Mouse (Mus musculus): ENCODE data around the gene Fam198a. TPM values are rescaled to one million over a fixed set of nuclear protein-coding genes. Genes with fewer than 3 reads are reported as not detected.

Fam198a gene
- polyA plus RNA-seq, 1 experiment from 2014 or later: 0.45 TPM

- Histone ChIP-seq H3K36me3 (ENCODE audit: control insufficient read depth, insufficient read depth, low read length) (0 out of 2 replicates have a peak, but pooled peaks cover 2% of the 10 kb centered on the region), H3K27ac (replicated peaks; ENCODE audit: low read depth, low read length) (no peak overlapping the region), H3K9me3 (ENCODE audit: control insufficient read depth, low read length) (no peaks in the 10 kb centered on the region), H3K4me1 (ENCODE audit: control insufficient read depth, insufficient read depth, low read length) (0 out of 2 replicates have a peak, but pooled peaks cover 2% of the 10 kb centered on the region), H3K27me3 (ENCODE audit: control insufficient read depth, insufficient read depth, low read length) (no peaks in the 10 kb centered on the region), H3K9ac (ENCODE audit: low read length) (no peak overlapping the region), H3K4me2 (ENCODE audit: low read depth, severe bottlenecking) (no peak overlapping the region), H3K4me3 (ENCODE audit: low read depth, low read length) (no peak overlapping the region)
- no peak for DNase-seq (ENCODE audit: low spot score)
- WGBS: 74% methylated on average over 9 of the region's 9 CpGs
- ATAC-seq (ENCODE audit: insufficient number of reproducible peaks, low FRiP score, low TSS enrichment, low read depth): no peak
These were observed 30.3 kb downstream of the Fam198a start for GRCm38 (mm10) chr9:121981046-121981445.

- Histone ChIP-seq H3K27ac (replicated peaks; ENCODE audit: low read depth, low read length) (no peak overlapping the region), H3K9ac (ENCODE audit: low read length) (no peak overlapping the region), H3K4me3 (ENCODE audit: low read depth, low read length) (no peak overlapping the region), H3K4me2 (ENCODE audit: low read depth, severe bottlenecking) (no peak overlapping the region), H3K27me3 (ENCODE audit: control insufficient read depth, insufficient read depth, low read length) (no peaks in the 10 kb centered on the region), H3K36me3 (ENCODE audit: control insufficient read depth, insufficient read depth, low read length) (0 out of 2 replicates have a peak, but pooled peaks cover 2% of the 10 kb centered on the region), H3K4me1 (ENCODE audit: control insufficient read depth, insufficient read depth, low read length) (0 out of 2 replicates have a peak, but pooled peaks cover 2% of the 10 kb centered on the region), H3K9me3 (ENCODE audit: control insufficient read depth, low read length) (no peaks in the 10 kb centered on the region)
- no peak for DNase-seq (ENCODE audit: low spot score)
- ATAC-seq (ENCODE audit: insufficient number of reproducible peaks, low FRiP score, low TSS enrichment, low read depth): no peak
- WGBS: 60% methylated on average over 10 of the region's 10 CpGs
These were observed 30.8 kb downstream of the Fam198a start for GRCm38 (mm10) chr9:121981466-121982105.

GRCm38 (mm10) chr9:121982214-121982613, 31.4 kb downstream of the Fam198a start:
- H3K4me1 ChIP-seq (ENCODE audit: control insufficient read depth, insufficient read depth, low read length): 0 out of 2 replicates have a peak, but pooled peaks cover 2% of the 10 kb centered on the region
- H3K4me2 ChIP-seq (ENCODE audit: low read depth, severe bottlenecking): no peak overlapping the region
- H3K9ac ChIP-seq (ENCODE audit: low read length): no peak overlapping the region
- H3K27ac ChIP-seq (replicated peaks; ENCODE audit: low read depth, low read length): no peak overlapping the region
- 0 out of 2 replicates have a peak, but pooled peaks cover 2% of the 10 kb centered on the region for H3K36me3 ChIP-seq (ENCODE audit: control insufficient read depth, insufficient read depth, low read length)
- no peaks in the 10 kb centered on the region for H3K27me3 ChIP-seq (ENCODE audit: control insufficient read depth, insufficient read depth, low read length)
- DNase-seq (ENCODE audit: low spot score) (no peak), ATAC-seq (ENCODE audit: insufficient number of reproducible peaks, low FRiP score, low TSS enrichment, low read depth) (no peak)
- H3K4me3 ChIP-seq (ENCODE audit: low read depth, low read length): no peak overlapping the region
- WGBS: 95% methylated on average over 22 of the region's 22 CpGs
- H3K9me3 ChIP-seq (ENCODE audit: control insufficient read depth, low read length): no peaks in the 10 kb centered on the region

GRCm38 (mm10) chr9:121982665-121983064, 31.9 kb downstream of the Fam198a start:
- H3K4me2 ChIP-seq (ENCODE audit: low read depth, severe bottlenecking): no peak overlapping the region
- DNase-seq (ENCODE audit: low spot score) (no peak), ATAC-seq (ENCODE audit: insufficient number of reproducible peaks, low FRiP score, low TSS enrichment, low read depth) (no peak)
- no peaks in the 10 kb centered on the region for H3K27me3 ChIP-seq (ENCODE audit: control insufficient read depth, insufficient read depth, low read length)
- H3K9me3 ChIP-seq (ENCODE audit: control insufficient read depth, low read length): no peaks in the 10 kb centered on the region
- H3K36me3 ChIP-seq (ENCODE audit: control insufficient read depth, insufficient read depth, low read length): 0 out of 2 replicates have a peak, but pooled peaks cover 2% of the 10 kb centered on the region
- H3K4me3 ChIP-seq (ENCODE audit: low read depth, low read length): no peak overlapping the region
- H3K9ac ChIP-seq (ENCODE audit: low read length): no peak overlapping the region
- H3K27ac ChIP-seq (replicated peaks; ENCODE audit: low read depth, low read length): no peak overlapping the region
- 92% methylated on average over 15 of the region's 15 CpGs for WGBS
- H3K4me1 ChIP-seq (ENCODE audit: control insufficient read depth, insufficient read depth, low read length): 0 out of 2 replicates have a peak, but pooled peaks cover 2% of the 10 kb centered on the region

GRCm38 (mm10) chr9:121983504-121983903, 32.7 kb downstream of the Fam198a start:
- Histone ChIP-seq H3K27ac (replicated peaks; ENCODE audit: low read depth, low read length) (no peak overlapping the region), H3K9ac (ENCODE audit: low read length) (no peak overlapping the region), H3K4me2 (ENCODE audit: low read depth, severe bottlenecking) (no peak overlapping the region), H3K9me3 (ENCODE audit: control insufficient read depth, low read length) (no peaks in the 10 kb centered on the region), H3K4me3 (ENCODE audit: low read depth, low read length) (no peak overlapping the region), H3K27me3 (ENCODE audit: control insufficient read depth, insufficient read depth, low read length) (no peaks in the 10 kb centered on the region), H3K36me3 (ENCODE audit: control insufficient read depth, insufficient read depth, low read length) (0 out of 2 replicates have a peak, but pooled peaks cover 2% of the 10 kb centered on the region), H3K4me1 (ENCODE audit: control insufficient read depth, insufficient read depth, low read length) (0 out of 2 replicates have a peak, but pooled peaks cover 2% of the 10 kb centered on the region)
- ATAC-seq (ENCODE audit: insufficient number of reproducible peaks, low FRiP score, low TSS enrichment, low read depth) (0 out of 2 replicates have a peak, but pooled peaks have one; percentile 7), DNase-seq (ENCODE audit: low spot score) (peak; percentile 76)
- WGBS: 63% methylated on average over 15 of the region's 15 CpGs

GRCm38 (mm10) chr9:121984465-121985461, 34.0 kb downstream of the Fam198a start:
- Histone ChIP-seq H3K27ac (replicated peaks; ENCODE audit: low read depth, low read length) (no peak overlapping the region), H3K36me3 (ENCODE audit: control insufficient read depth, insufficient read depth, low read length) (0 out of 2 replicates have a peak, but pooled peaks cover 2% of the 10 kb centered on the region), H3K27me3 (ENCODE audit: control insufficient read depth, insufficient read depth, low read length) (no peaks in the 10 kb centered on the region), H3K4me3 (ENCODE audit: low read depth, low read length) (no peak overlapping the region), H3K9ac (ENCODE audit: low read length) (no peak overlapping the region), H3K4me2 (ENCODE audit: low read depth, severe bottlenecking) (no peak overlapping the region), H3K9me3 (ENCODE audit: control insufficient read depth, low read length) (no peaks in the 10 kb centered on the region), H3K4me1 (ENCODE audit: control insufficient read depth, insufficient read depth, low read length) (0 out of 2 replicates have a peak, but pooled peaks cover 2% of the 10 kb centered on the region)
- peak; percentile 82 for DNase-seq (ENCODE audit: low spot score)
- WGBS: 70% methylated on average over 15 of the region's 15 CpGs
- no peak for ATAC-seq (ENCODE audit: insufficient number of reproducible peaks, low FRiP score, low TSS enrichment, low read depth)

- H3K27ac ChIP-seq (replicated peaks; ENCODE audit: low read depth, low read length): no peak overlapping the region
- H3K4me3 ChIP-seq (ENCODE audit: low read depth, low read length): no peak overlapping the region
- H3K9me3 ChIP-seq (ENCODE audit: control insufficient read depth, low read length): no peaks in the 10 kb centered on the region
- WGBS: 74% methylated on average over 3 of the region's 3 CpGs
- no peak for ATAC-seq (ENCODE audit: insufficient number of reproducible peaks, low FRiP score, low TSS enrichment, low read depth)
- H3K4me1 ChIP-seq (ENCODE audit: control insufficient read depth, insufficient read depth, low read length): peaks cover 2% of the 10 kb centered on the region; the same call in 1 of the 2 replicates
- no peaks in the 10 kb centered on the region for H3K36me3 ChIP-seq (ENCODE audit: control insufficient read depth, insufficient read depth, low read length)
- no peak overlapping the region for H3K4me2 ChIP-seq (ENCODE audit: low read depth, severe bottlenecking)
- no peak for DNase-seq (ENCODE audit: low spot score)
- no peak overlapping the region for H3K9ac ChIP-seq (ENCODE audit: low read length)
- no peaks in the 10 kb centered on the region for H3K27me3 ChIP-seq (ENCODE audit: control insufficient read depth, insufficient read depth, low read length)
These were observed 38.1 kb downstream of the Fam198a start for GRCm38 (mm10) chr9:121988910-121989309.

GRCm38 (mm10) chr9:121989536-121989935, 38.7 kb downstream of the Fam198a start:
- no peak overlapping the region for H3K27ac ChIP-seq (replicated peaks; ENCODE audit: low read depth, low read length)
- DNase-seq (ENCODE audit: low spot score) (no peak), ATAC-seq (ENCODE audit: insufficient number of reproducible peaks, low FRiP score, low TSS enrichment, low read depth) (no peak)
- H3K4me3 ChIP-seq (ENCODE audit: low read depth, low read length): no peak overlapping the region
- H3K27me3 ChIP-seq (ENCODE audit: control insufficient read depth, insufficient read depth, low read length): no peaks in the 10 kb centered on the region
- no peak overlapping the region for H3K4me2 ChIP-seq (ENCODE audit: low read depth, severe bottlenecking)
- 57% methylated on average over 5 of the region's 5 CpGs for WGBS
- no peaks in the 10 kb centered on the region for H3K9me3 ChIP-seq (ENCODE audit: control insufficient read depth, low read length)
- no peaks in the 10 kb centered on the region for H3K36me3 ChIP-seq (ENCODE audit: control insufficient read depth, insufficient read depth, low read length)
- no peak overlapping the region for H3K9ac ChIP-seq (ENCODE audit: low read length)
- H3K4me1 ChIP-seq (ENCODE audit: control insufficient read depth, insufficient read depth, low read length): no peaks in the 10 kb centered on the region; the same call in 1 of the 2 replicates
